Mouse (Mus musculus) c-Kit-positive CD71-positive TER-119-negative erythroid progenitor cells, embryonic 14.5 days (primary cell): Measurements from ENCODE around the gene Psg22.
"Not testable (repeated sequence)": the region's sequence is repeated elsewhere in the genome, so short reads cannot be mapped to it uniquely, and the experiment has no call there.

ENCODE experiments used
- DNase-seq: peaks from one replicate; pipeline ENCODE4 v3.0.0-alpha.2; 2013; ENCODE audit warnings: low read depth

Gene Psg22

DNA sequence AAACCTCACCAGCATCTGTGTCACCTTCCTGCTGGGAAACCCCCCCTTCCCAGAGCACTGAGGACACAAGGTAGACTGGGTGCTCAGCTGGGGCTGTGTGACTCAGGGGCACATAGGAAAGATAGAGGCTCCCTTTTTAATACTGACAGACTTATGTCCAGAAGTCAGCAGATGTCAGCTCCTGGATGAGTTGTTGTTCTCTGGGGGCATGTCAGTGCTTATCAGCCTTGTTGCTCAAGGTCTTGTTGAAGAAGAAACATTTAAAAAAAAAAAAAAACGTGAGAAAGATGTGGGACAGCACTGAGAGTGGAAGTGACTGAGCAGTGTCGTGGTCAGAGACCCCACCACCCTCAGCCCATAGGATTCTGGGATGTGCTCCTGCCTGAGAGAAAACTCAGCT, at the start of gene Psg22:
Gene Psg22, plus strand, starts transcription at position 301 of the 400 bp plus-strand sequence.
- DNase-seq, result no peak

DNA sequence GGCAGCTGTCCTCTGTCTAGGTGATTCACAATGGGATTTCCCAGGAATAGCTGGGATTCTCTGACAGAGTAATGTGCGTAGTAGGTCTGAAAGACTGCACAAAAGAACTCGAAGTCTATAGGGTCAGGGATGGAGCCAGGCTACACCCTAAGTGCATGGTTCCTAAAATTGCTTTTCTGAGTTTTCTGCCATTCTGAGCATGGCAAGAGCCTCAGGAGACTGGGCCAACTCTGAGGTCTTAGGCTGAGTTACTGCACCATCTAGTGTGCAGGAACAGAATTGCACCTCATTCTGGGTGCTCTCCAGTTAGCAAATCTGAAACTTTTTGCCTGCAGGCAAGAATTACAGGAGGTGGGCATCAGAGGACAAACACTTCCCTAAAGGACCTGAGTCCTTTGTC, 38.1 kb upstream of the Psg22 start:
- no peak for DNase-seq

- no peak for DNase-seq
Observed at GRCm38 (mm10) chr7:18685586-18685985, 32.3 kb upstream of the Psg22 start.

GRCm38 (mm10) chr7:18686085-18686484, 31.8 kb upstream of the Psg22 start, which contains the start of gene Psg20:
TSS of gene Psg20 (minus strand) at chr7:18686185.
- DNase-seq, result no peak

DNA sequence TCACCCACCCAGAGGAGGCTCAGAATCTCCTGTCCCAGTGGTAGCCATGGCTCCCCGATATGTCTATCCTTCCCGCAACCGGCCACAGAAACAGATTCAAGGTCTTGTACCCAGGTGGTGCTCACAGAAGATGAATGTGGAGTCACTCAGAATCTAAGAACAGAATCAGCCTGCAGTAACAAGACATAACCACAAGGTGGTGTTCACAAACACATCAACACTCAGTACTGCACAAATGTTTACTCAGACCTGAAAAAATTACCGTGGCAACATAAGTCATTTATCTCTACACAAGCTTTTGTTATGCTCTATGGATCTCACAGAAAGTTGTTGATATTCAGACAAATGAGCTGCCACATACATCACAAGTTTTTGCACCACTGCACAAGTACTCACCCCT, 7.6 kb upstream of the Psg22 start:
- DNase-seq, result not testable (repeated sequence)

DNA sequence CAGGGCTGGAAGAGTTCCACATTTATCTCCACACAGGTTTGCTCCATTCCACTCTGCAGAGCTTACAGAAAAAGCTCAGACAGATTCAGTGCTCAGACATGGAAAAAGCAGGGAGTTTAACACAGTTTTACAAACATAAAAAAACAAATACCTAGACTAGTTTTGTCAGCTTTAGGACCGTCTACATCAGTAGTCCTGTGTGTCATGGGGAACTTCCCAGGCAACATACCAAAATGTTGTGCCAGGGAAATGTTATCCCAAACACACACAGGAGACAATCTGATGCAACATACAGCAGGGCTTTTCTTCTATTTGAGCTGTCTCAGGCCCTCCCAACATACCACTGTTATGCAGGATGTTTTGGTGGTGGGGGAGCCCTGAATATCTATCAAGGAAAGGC, 7.0 kb upstream of the Psg22 start:
- no peak for DNase-seq

- no peak for DNase-seq
Observed at GRCm38 (mm10) chr7:18715546-18715945, 2.3 kb upstream of the Psg22 start.

GRCm38 (mm10) chr7:18724001-18724400, 6.1 kb downstream of the Psg22 start:
- DNase-seq, result no peak

- DNase-seq, result not testable (repeated sequence)
Observed at GRCm38 (mm10) chr7:18725931-18726330, 8.0 kb downstream of the Psg22 start.

DNA sequence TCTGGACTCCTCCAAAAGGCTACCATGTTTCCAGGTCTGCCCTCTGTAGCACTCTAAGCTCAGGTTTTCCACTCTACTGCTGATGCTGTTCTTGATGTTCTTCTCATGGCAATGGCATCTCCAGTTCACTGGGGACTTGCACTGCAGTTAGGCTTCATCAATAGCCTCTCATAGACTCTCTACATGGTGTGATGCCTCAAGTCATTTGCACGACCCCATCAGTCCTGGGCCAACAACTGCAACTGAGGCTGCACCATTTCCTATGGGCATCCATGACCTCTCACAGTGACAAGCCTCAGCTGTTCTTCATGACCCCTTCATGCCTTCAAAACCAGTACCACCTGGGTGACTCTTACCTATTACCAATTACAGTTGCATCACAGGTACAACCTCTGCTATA, 10.5 kb downstream of the Psg22 start:
- DNase-seq, result no peak

GRCm38 (mm10) chr7:18733111-18733510, 15.2 kb downstream of the Psg22 start:
- DNase-seq, result no peak

GRCm38 (mm10) chr7:18734451-18734850, 16.6 kb downstream of the Psg22 start:
- DNase-seq, result no peak

DNA sequence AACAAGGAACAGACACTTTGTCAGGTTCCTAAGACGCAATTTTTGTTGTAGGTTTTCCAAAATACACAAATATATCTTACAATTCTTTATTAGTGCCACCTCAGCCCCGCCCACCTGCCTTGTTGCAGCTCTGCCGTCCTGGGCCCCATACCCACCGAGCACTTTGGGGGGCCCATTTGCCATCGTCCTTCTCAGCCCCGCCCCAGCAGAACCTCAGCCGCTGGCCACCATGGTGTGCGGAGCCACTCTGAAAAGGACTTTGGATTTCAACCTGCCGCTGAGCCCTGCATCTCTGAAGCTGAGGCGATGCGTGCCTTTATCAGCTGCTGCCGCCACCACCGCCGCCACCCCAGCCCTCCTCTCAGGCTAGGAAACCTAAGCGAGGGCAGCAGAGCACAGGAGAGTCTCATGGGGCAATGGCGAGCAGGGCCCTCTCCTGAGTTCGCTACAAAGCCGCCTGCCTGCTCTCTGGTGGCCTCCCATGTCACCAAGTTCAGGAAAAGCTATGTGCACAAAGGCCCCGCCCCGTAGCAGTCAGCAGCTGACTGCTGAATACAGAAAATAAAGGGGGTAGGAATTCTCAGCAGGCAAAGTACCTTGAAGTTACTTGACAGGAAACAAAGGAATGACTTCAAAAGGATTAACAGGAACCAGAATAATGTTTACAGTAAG, 28.4 kb downstream of the Psg22 start:
- DNase-seq, result no peak

DNA sequence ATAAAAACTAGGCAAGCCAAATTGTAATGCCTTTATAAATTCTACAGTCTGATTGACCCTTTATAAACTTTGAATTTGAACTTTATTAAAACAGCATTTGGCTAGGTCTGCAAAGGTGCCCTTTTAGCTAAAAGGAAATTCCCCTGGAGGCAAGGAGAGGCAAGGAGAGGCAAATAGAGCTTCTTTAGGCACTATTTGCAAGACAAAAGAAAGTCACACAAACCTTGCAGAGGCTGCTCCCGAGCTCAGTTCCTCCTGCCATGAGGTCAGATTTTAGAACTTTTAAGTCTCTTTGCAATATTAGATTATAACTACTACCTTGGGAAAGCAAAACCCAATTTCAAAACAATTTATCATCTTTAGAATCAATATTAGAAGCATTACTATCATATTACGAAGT, 29.5 kb downstream of the Psg22 start:
- DNase-seq, result not testable (repeated sequence)

DNA sequence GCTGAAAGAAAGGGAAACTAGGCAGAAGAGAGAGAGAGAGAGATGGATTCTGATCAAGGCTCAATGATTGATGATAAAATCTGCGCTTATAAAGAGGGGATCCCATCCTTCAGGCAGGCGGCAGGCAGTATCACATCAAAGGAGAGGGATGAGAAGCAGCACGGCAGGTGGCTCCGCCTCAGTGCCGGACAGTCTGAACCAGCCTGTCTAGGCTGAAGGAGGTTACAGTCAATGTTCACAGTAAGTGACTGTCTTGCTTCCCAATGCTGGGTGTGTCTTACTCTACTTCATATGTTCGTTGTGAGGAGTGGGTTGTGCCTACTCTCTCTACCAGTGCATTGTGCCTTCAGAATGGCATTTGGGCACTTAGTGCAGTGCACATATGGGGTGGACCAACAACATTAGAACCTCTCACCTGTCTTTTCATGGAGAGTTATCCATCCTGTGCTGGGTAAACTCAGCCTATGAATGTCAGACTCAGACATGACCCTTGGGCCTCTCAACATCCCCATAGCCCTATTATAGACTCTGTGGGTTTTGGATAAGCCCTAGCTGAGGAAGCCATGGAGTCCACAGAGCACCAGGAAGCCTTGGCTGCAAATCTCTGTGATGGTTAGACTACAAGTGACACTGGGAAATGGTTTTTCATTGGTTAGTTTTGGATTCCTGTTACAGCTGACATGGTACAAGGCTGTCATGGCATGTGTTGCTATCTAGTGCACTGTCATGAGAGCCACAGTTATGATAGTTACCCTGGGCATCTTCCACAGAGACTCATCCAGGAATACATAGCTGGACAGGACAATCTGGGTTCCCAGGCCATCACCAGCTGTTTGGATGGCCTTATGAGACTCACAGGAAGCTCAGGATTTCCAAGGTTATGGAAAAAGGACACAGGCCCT, 31.4 kb downstream of the Psg22 start:
- no peak for DNase-seq

DNA sequence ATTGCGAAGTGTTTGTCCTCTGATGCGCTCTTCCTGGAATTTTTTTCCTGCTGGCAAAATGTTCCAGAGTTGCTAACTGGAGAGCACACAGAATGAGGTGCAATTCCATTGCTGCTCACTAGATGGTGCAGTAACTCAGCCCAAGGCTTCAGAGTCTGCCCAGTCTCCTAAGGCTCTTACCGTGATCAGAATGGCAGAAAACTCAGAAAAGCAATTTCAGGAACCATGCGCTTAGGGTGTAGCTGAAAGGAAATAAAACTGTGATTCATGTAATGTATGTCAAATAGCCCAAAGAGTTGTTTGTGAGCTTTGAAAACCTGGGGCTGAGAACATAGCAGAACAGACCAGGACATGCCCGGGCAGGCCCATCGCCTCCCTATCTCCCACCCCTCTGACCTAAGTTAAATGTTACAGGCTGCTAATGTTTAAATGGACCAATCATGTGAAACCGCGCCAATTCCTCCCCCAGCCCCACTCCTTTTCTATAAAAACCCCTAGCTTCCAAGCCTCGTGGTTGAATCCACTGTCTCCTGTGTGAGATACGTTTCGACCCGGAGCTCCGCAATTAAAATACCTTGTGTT, 32.1 kb downstream of the Psg22 start:
- DNase-seq, result not testable (repeated sequence)

- DNase-seq, result not testable (repeated sequence)
Observed at GRCm38 (mm10) chr7:18760152-18760551, 42.3 kb downstream of the Psg22 start.

GRCm38 (mm10) chr7:18762885-18763284, 45.0 kb downstream of the Psg22 start:
- not testable (repeated sequence) for DNase-seq
